Mouse (Mus musculus) spleen, adult 2 months (tissue): ENCODE measurements around the gene Nes.

Source experiments
- CTCF ChIP-seq: fragments of 200-500 bp; IDR thresholded peaks from 2 replicates; pipeline ENCODE4 v1.5.1; 2011; ENCODE audit warnings: mild to moderate bottlenecking, inconsistent platforms; ENCODE audit not compliant: insufficient read depth, insufficient read length, insufficient replicate concordance; ENCODE audit errors: extremely low read depth
- POLR2A ChIP-seq: fragments of 200-500 bp; IDR thresholded peaks from 2 replicates; pipeline ENCODE4 v1.6.1; 2011; ENCODE audit warnings: low read depth, low read length, inconsistent platforms

DNA sequence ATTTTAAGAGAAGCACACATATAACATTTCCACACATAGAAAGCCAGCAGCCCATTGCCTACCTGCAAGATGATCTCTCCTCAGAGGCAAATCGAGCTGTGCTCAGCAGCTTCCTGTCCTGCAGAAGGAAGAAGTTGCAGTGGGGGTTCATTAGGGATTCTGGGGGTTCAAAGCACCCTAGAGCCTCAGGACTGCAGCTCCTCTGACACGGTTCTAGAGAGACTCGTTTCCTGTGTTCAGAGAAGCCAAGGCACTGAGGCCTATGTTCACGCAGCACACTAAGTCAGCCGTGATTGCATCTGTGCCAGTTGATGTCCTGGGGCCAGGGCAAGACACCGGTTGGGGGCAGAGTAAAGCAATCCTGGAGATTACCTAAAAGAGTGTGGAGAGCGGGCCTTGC is 55.9 kb downstream of the Nes start:
- TF ChIP-seq POLR2A (no peak), CTCF (no peak)
